Mouse (Mus musculus): ENCODE measurements at regions not wholly inside any gene's neighbourhood (a gene's known extent, or its start where the extent isn't known, plus 50 kb on each side); places are given as distances from the start of the nearest gene placed in this dataset.

DNA sequence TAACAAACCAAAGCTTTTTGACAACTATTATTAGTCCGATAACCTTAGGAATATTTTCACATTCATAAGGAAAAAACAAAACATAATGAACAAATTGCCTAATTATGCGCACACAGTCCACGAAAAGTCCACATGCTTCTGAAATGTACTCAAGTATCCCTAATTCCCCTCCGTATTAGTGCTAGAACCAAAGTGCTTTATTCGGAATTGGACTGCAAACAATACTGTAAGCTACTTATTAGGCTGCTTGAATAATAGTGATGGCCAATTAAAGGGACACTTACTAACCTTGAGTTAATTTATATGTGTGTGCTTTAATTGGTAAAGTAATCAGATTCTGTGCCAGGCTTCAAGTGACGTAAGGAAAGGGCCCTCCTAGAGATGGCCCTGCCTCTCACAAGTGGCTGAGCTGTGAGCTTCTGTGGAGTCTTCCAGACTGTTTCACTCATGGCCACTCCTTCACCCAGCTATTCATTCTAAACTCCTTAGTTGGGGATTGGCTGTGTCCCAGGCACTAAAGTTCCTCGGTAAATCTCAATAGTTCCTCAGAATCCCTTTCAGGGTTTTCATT, 132.2 kb upstream of the Elac2 start:
- Histone ChIP-seq H3K9ac (no peak overlapping the region), H3K36me3 (no peaks in the 10 kb centered on the region), H3K4me1 (replicated peaks) (peaks cover 8% of the 10 kb centered on the region), H3K4me3 (no peak overlapping the region), H3K9me3 (replicated peaks) (no peaks in the 10 kb centered on the region), H3K4me2 (no peak overlapping the region), H3K27me3 (replicated peaks) (no peaks in the 10 kb centered on the region; the same call in 1 of the 2 replicates), H3K27ac (ENCODE audit: poor library complexity, severe bottlenecking) (no peak overlapping the region)
- WGBS: 83% methylated on average over 7 of the region's 7 CpGs
- no peak for ATAC-seq (ENCODE audit: insufficient number of reproducible peaks, low FRiP score)

- H3K4me2 ChIP-seq: no peak overlapping the region
- H3K4me1 ChIP-seq (replicated peaks): no peaks in the 10 kb centered on the region
- no peaks in the 10 kb centered on the region for H3K9me3 ChIP-seq (replicated peaks)
- ATAC-seq (ENCODE audit: insufficient number of reproducible peaks, low FRiP score): no peak
- H3K4me3 ChIP-seq: no peak overlapping the region
- no peaks in the 10 kb centered on the region for H3K36me3 ChIP-seq
- H3K27me3 ChIP-seq (replicated peaks): no peaks in the 10 kb centered on the region; the same call in 1 of the 2 replicates
- H3K27ac ChIP-seq (ENCODE audit: poor library complexity, severe bottlenecking): no peak overlapping the region
- no peak overlapping the region for H3K9ac ChIP-seq
- 71% methylated on average over 3 of the region's 3 CpGs for WGBS
These were observed 119.2 kb upstream of the Elac2 start for GRCm38 (mm10) chr11:64859636-64860035.

DNA sequence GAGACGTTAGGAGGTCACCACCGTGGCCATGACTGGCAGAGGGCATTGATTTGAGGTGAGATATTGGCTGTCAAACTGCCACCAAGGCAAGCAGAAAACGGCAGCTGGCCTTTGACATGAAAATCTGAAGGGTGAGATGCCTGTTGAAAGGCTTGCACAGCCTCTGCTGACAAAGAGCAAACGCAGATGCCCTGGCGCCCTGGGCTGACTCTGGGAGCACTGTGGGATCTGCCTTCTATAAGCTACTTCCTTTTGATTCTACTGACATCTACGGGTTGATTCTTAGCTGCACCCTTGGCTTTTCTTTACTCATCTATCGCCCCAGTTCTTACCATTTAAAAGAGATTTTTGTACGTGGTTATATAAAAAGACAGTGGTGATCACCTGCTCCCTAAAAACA, 98.2 kb upstream of the Elac2 start:
- Histone ChIP-seq H3K4me2 (no peak overlapping the region), H3K9me3 (replicated peaks) (no peaks in the 10 kb centered on the region), H3K4me1 (replicated peaks) (no peaks in the 10 kb centered on the region), H3K27me3 (replicated peaks) (0 out of 2 replicates have a peak, but pooled peaks cover 3% of the 10 kb centered on the region), H3K9ac (no peak overlapping the region), H3K4me3 (no peak overlapping the region), H3K27ac (ENCODE audit: poor library complexity, severe bottlenecking) (no peak overlapping the region), H3K36me3 (no peaks in the 10 kb centered on the region)
- ATAC-seq (ENCODE audit: insufficient number of reproducible peaks, low FRiP score): no peak
- WGBS: 20% methylated on average over 8 of the region's 8 CpGs

DNA sequence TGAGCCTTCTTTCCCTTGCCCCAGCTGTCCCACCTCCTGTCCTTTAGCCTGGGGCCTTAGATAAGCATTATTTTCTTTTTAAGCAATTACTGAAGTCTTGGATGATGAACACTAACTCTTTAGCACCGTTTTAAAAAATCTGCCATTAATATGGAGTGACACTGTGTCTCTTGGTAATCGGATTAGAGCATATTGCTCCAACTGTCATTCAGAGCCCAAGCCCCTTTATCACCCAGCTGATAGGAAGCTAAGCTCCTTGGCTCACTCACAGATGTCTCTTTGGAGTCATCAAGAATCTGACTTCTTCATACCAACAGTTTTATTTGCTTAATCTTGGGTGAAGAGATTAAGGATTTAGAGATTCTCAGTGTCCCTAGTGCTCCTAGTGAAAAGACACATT, 94.3 kb upstream of the Elac2 start:
- Histone ChIP-seq H3K4me1 (replicated peaks) (0 out of 2 replicates have a peak, but pooled peaks cover 4% of the 10 kb centered on the region), H3K27ac (ENCODE audit: poor library complexity, severe bottlenecking) (no peak overlapping the region), H3K36me3 (no peaks in the 10 kb centered on the region), H3K9me3 (replicated peaks) (no peaks in the 10 kb centered on the region), H3K27me3 (replicated peaks) (peaks cover 9% of the 10 kb centered on the region; the same call in 1 of the 2 replicates), H3K4me2 (no peak overlapping the region), H3K9ac (no peak overlapping the region), H3K4me3 (no peak overlapping the region)
- WGBS: 28% methylated on average over 2 of the region's 2 CpGs
- no peak for ATAC-seq (ENCODE audit: insufficient number of reproducible peaks, low FRiP score)

GRCm38 (mm10) chr11:64889335-64890020, 89.4 kb upstream of the Elac2 start:
- Histone ChIP-seq H3K9me3 (replicated peaks) (no peaks in the 10 kb centered on the region), H3K36me3 (no peaks in the 10 kb centered on the region), H3K27ac (ENCODE audit: poor library complexity, severe bottlenecking) (no peak overlapping the region), H3K27me3 (replicated peaks) (peaks cover 6% of the 10 kb centered on the region; the same call in 1 of the 2 replicates), H3K9ac (no peak overlapping the region), H3K4me1 (replicated peaks) (0 out of 2 replicates have a peak, but pooled peaks cover 5% of the 10 kb centered on the region), H3K4me2 (no peak overlapping the region), H3K4me3 (no peak overlapping the region)
- no peak for ATAC-seq (ENCODE audit: insufficient number of reproducible peaks, low FRiP score)
- 63% methylated on average over 11 of the region's 11 CpGs for WGBS

GRCm38 (mm10) chr11:64890776-64891175, 88.1 kb upstream of the Elac2 start:
- Histone ChIP-seq H3K4me1 (replicated peaks) (0 out of 2 replicates have a peak, but pooled peaks cover 5% of the 10 kb centered on the region), H3K4me3 (no peak overlapping the region), H3K27me3 (replicated peaks) (peaks cover 6% of the 10 kb centered on the region; the same call in 1 of the 2 replicates), H3K9me3 (replicated peaks) (no peaks in the 10 kb centered on the region), H3K27ac (ENCODE audit: poor library complexity, severe bottlenecking) (no peak overlapping the region), H3K9ac (no peak overlapping the region), H3K4me2 (no peak overlapping the region), H3K36me3 (no peaks in the 10 kb centered on the region)
- 41% methylated on average over 3 of the region's 3 CpGs for WGBS
- no peak for ATAC-seq (ENCODE audit: insufficient number of reproducible peaks, low FRiP score)

- no peak overlapping the region for H3K9ac ChIP-seq
- H3K4me3 ChIP-seq: no peak overlapping the region
- no peaks in the 10 kb centered on the region for H3K4me1 ChIP-seq (replicated peaks)
- no peaks in the 10 kb centered on the region for H3K36me3 ChIP-seq
- H3K4me2 ChIP-seq: no peak overlapping the region
- H3K27ac ChIP-seq (ENCODE audit: poor library complexity, severe bottlenecking): no peak overlapping the region
- ATAC-seq (ENCODE audit: insufficient number of reproducible peaks, low FRiP score): no peak
- H3K27me3 ChIP-seq (replicated peaks): peaks cover 5% of the 10 kb centered on the region; the same call in 1 of the 2 replicates
- H3K9me3 ChIP-seq (replicated peaks): no peaks in the 10 kb centered on the region
- 80% methylated on average over 14 of the region's 14 CpGs for WGBS
These were observed 82.9 kb upstream of the Elac2 start for GRCm38 (mm10) chr11:64895804-64896466.

DNA sequence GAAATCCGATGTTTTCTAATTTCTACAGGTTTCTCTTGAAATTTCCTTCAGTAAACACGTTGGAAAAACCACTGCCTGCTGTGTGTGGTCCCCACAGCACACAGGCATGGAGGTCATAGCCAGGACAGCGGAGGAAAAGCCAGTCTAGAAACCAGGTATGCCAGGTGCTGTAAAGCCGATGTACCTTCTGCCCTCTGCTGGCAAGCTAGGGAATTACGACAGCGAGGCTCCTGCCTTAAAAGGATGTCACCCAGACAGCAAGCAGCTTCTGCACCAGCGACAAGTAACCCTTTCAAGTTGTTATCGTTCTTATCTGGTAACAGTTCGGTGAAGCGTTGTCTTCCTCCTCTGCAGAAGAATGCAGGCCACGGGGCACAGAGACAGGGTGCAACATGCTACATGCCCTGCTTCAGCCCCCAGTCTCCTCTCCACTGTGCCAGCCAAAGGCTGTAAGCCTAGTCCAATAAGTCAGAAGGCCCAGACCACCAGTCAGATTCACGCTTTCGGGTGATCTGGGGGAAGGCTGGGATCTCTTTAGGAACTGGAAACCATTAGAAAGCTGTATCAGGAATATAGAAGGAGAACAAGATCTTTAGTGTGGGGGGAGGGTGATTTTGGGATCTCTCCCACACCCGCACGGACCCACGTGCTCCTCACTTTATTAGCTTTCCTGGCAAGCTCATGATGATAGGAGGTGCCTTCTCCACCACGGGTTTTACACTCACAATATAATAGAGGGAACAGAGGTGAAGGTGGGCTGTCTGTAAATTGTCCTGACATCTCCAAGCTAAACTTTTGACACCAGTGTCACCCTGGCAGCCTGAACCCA, 79.9 kb upstream of the Elac2 start:
- no peaks in the 10 kb centered on the region for H3K36me3 ChIP-seq
- no peaks in the 10 kb centered on the region for H3K4me1 ChIP-seq (replicated peaks)
- H3K9me3 ChIP-seq (replicated peaks): no peaks in the 10 kb centered on the region
- no peak overlapping the region for H3K9ac ChIP-seq
- ATAC-seq (ENCODE audit: insufficient number of reproducible peaks, low FRiP score): no peak
- peaks cover 5% of the 10 kb centered on the region; the same call in 1 of the 2 replicates for H3K27me3 ChIP-seq (replicated peaks)
- H3K4me2 ChIP-seq: no peak overlapping the region
- WGBS: 26% methylated on average over 17 of the region's 17 CpGs
- H3K4me3 ChIP-seq: no peak overlapping the region
- H3K27ac ChIP-seq (ENCODE audit: poor library complexity, severe bottlenecking): no peak overlapping the region

DNA sequence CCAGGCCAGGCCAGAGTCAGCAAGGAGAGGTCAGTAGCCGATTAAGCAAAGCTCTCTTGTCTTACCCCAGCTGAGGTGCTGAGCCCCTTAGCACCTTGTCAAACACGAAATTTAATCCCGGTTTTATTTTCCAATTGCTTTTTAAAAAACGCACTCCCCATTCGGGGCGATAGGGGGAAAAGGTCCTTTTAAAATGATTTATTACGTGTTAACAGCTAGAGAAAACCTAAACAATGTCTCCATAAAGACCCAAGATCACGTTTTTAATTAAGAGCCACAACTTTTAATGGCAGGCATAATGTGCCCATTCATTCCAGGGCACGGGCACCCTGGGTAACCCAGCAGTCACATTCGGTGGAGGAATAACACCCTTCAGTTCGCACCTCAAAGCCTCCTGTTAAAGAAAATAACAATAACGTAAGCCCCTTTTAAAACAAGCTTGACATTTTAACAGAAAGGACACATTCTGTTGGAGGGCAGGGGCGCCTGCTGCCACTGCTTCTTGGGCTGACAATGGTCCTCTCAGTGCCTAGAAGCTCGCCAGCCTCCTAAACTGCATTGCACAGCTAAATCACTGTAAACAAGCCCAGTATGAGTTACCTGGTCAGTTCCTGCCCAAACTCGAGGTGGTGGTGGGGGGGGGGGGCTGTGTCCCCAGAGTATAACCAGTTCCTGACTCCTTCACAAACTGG, 79.1 kb upstream of the Elac2 start:
- Histone ChIP-seq H3K27me3 (replicated peaks) (peaks cover 5% of the 10 kb centered on the region; the same call in 1 of the 2 replicates), H3K4me2 (no peak overlapping the region), H3K4me1 (replicated peaks) (no peaks in the 10 kb centered on the region), H3K9me3 (replicated peaks) (no peaks in the 10 kb centered on the region), H3K36me3 (no peaks in the 10 kb centered on the region), H3K9ac (no peak overlapping the region), H3K4me3 (no peak overlapping the region), H3K27ac (ENCODE audit: poor library complexity, severe bottlenecking) (no peak overlapping the region)
- ATAC-seq (ENCODE audit: insufficient number of reproducible peaks, low FRiP score): no peak
- WGBS: 68% methylated on average over 15 of the region's 15 CpGs

DNA sequence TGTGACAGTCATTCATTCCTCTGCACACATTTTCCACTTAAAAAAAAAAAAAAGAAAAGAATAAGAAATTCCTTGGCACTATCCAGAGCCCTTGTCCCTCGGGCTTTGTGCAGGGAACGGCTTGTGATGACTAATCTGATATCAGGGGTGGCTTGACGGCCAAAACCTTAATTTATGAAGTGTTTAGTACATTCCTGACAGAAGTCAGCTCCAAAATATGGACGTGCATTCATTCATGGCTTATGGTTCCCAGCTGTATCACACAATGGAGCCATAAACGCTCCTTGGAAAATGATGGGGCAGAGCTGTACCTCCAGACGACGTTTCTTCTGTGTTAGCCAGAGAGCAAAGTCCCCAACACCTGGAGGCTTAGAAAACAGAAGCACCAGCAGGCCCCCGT, 62.1 kb upstream of the Elac2 start:
- H3K4me3 ChIP-seq: no peak overlapping the region
- H3K4me1 ChIP-seq (replicated peaks): no peaks in the 10 kb centered on the region
- H3K27me3 ChIP-seq (replicated peaks): no peaks in the 10 kb centered on the region
- no peaks in the 10 kb centered on the region for H3K36me3 ChIP-seq
- WGBS: 62% methylated on average over 8 of the region's 8 CpGs
- H3K9ac ChIP-seq: no peak overlapping the region
- no peak overlapping the region for H3K27ac ChIP-seq (ENCODE audit: poor library complexity, severe bottlenecking)
- H3K9me3 ChIP-seq (replicated peaks): no peaks in the 10 kb centered on the region
- ATAC-seq (ENCODE audit: insufficient number of reproducible peaks, low FRiP score): no peak
- no peak overlapping the region for H3K4me2 ChIP-seq
